Mouse (Mus musculus) regulatory T cell (primary cell): Measurements from ENCODE around the gene Itsn2.
"Not testable (repeated sequence)": the region's sequence is repeated elsewhere in the genome, so short reads cannot be mapped to it uniquely, and the experiment has no call there.

Experiments used
- in situ Hi-C: fragments of 300-600 bp; cut with MboI, MseI; formaldehyde crosslinking; loops from one replicate; pipeline ENCODE4 v1.15.1; 2025; ENCODE audit warnings: high pct_unique_total_duplicates

Gene Itsn2

GRCm38 (mm10) chr12:4592541-4593165 is at the start of gene Itsn2, which contains the start of gene Gm3625:
Gene Itsn2, plus strand, starts transcription at chr12:4592638.
Gene Gm3625, minus strand, starts transcription at chr12:4592927.
- in situ Hi-C loops, result no loop called here

- in situ Hi-C loops, result no loop called here
Measured at GRCm38 (mm10) chr12:4544400-4544919, 48.0 kb upstream of the Itsn2 start.

- in situ Hi-C loops, result loop anchor here (5.0 kb wide), 1 partner anchor 438 kb away; no protein-coding TSS in a partner anchor
Measured at GRCm38 (mm10) chr12:4545425-4545824, 47.0 kb upstream of the Itsn2 start.

- in situ Hi-C loops, result loop anchor here (5.0 kb wide), 1 partner anchor 439 kb away; no protein-coding TSS in a partner anchor
Measured at GRCm38 (mm10) chr12:4546491-4546890, 45.9 kb upstream of the Itsn2 start.

- in situ Hi-C loops, result loop anchor here (5.0 kb wide), 1 partner anchor 440 kb away; no protein-coding TSS in a partner anchor
Measured at GRCm38 (mm10) chr12:4547557-4547956, 44.9 kb upstream of the Itsn2 start.

GRCm38 (mm10) chr12:4548053-4549013 is 44.1 kb upstream of the Itsn2 start:
- in situ Hi-C loops, result loop anchor here (5.0 kb wide), 1 partner anchor 441 kb away; no protein-coding TSS in a partner anchor

GRCm38 (mm10) chr12:4553704-4554103 is 38.7 kb upstream of the Itsn2 start:
- in situ Hi-C loops, result not testable (repeated sequence)

GRCm38 (mm10) chr12:4555451-4555850 is 37.0 kb upstream of the Itsn2 start:
- in situ Hi-C loops, result no loop called here

- in situ Hi-C loops, result no loop called here
Measured at GRCm38 (mm10) chr12:4556891-4557290, 35.5 kb upstream of the Itsn2 start.

GRCm38 (mm10) chr12:4557436-4557835 is 35.0 kb upstream of the Itsn2 start:
- in situ Hi-C loops, result no loop called here

GRCm38 (mm10) chr12:4558013-4558412 is 34.4 kb upstream of the Itsn2 start:
- in situ Hi-C loops, result no loop called here

GRCm38 (mm10) chr12:4558475-4559279 is 33.8 kb upstream of the Itsn2 start:
- in situ Hi-C loops, result no loop called here

- in situ Hi-C loops, result no loop called here
Measured at GRCm38 (mm10) chr12:4571864-4572263, 20.6 kb upstream of the Itsn2 start.

GRCm38 (mm10) chr12:4574065-4574464 is 18.4 kb upstream of the Itsn2 start:
- in situ Hi-C loops, result no loop called here

GRCm38 (mm10) chr12:4582326-4582725 is 10.1 kb upstream of the Itsn2 start:
- in situ Hi-C loops, result no loop called here

- in situ Hi-C loops, result no loop called here
Measured at GRCm38 (mm10) chr12:4587846-4588245, 4.6 kb upstream of the Itsn2 start.

GRCm38 (mm10) chr12:4588603-4589002 is 3.8 kb upstream of the Itsn2 start:
- in situ Hi-C loops, result no loop called here

- in situ Hi-C loops, result no loop called here
Measured at GRCm38 (mm10) chr12:4592025-4592424, 413 bp upstream of the Itsn2 start.

- in situ Hi-C loops, result no loop called here
Measured at GRCm38 (mm10) chr12:4593166-4593929, 910 bp downstream of the Itsn2 start.

GRCm38 (mm10) chr12:4593930-4594391 is 1.5 kb downstream of the Itsn2 start:
- in situ Hi-C loops, result no loop called here
